Mouse (Mus musculus) thymus, postnatal 0 days (tissue): Measurements from ENCODE around the gene Gm21761. TPM values are rescaled to one million over a fixed set of nuclear protein-coding genes. Genes with fewer than 3 reads are reported as not detected.

Experiments used
- polyA plus RNA-seq: library from polyadenylated mRNA; unstranded; fragments of >200 nt; fragmentation: Nextera tagmentation; extraction: Ambion mirVana; gene quantifications from 2 replicates; pipeline ENCODE4 v1.2.1, GENCODE M21; 2015

The Gm21761 gene
- polyA plus RNA-seq, 1 experiment from 2014 or later = not detected

Other genes starting within 250 kb of the Gm21761 start
- 67.1 and 74.2 TPM in 2 replicates for gene Hmgcs1, start 238.9 kb downstream of the Gm21761 start, polyA plus RNA-seq
- gene Nim1k, start 173.4 kb downstream of the Gm21761 start, polyA plus RNA-seq = 9.9 and 10.6 TPM in 2 replicates
- gene Zfp131, start 138.4 kb downstream of the Gm21761 start, polyA plus RNA-seq = 40.9 and 51.2 TPM in 2 replicates
- gene AF067063, start 99.1 kb downstream of the Gm21761 start, polyA plus RNA-seq = not detected in 2 replicates
- not detected in 2 replicates for gene D13Ertd608e, start 93.3 kb downstream of the Gm21761 start, polyA plus RNA-seq
- gene Tcstv1, start 34.5 kb downstream of the Gm21761 start, polyA plus RNA-seq = not detected in 2 replicates
- gene B020031M17Rik, start 21.5 kb upstream of the Gm21761 start, polyA plus RNA-seq = not detected in 2 replicates
- gene Gm36079, start 97.7 kb upstream of the Gm21761 start, polyA plus RNA-seq = not detected in 2 replicates
- gene Gm21188, start 122.9 kb upstream of the Gm21761 start, polyA plus RNA-seq = 0.68 and 0.69 TPM in 2 replicates
- not detected in 2 replicates for gene Gm20767, start 211.0 kb upstream of the Gm21761 start, polyA plus RNA-seq
- not detected in 2 replicates for gene Gm21818, start 243.2 kb upstream of the Gm21761 start, polyA plus RNA-seq